Mouse (Mus musculus) forelimb bud, embryonic 11.5 days (tissue): ENCODE data around the gene 4921504E06Rik.

Experiments
- DNase-seq: peaks from one replicate; pipeline ENCODE4 v3.0.0-alpha.2; 2012; ENCODE audit warnings: low read depth, low spot score

Gene 4921504E06Rik

DNA sequence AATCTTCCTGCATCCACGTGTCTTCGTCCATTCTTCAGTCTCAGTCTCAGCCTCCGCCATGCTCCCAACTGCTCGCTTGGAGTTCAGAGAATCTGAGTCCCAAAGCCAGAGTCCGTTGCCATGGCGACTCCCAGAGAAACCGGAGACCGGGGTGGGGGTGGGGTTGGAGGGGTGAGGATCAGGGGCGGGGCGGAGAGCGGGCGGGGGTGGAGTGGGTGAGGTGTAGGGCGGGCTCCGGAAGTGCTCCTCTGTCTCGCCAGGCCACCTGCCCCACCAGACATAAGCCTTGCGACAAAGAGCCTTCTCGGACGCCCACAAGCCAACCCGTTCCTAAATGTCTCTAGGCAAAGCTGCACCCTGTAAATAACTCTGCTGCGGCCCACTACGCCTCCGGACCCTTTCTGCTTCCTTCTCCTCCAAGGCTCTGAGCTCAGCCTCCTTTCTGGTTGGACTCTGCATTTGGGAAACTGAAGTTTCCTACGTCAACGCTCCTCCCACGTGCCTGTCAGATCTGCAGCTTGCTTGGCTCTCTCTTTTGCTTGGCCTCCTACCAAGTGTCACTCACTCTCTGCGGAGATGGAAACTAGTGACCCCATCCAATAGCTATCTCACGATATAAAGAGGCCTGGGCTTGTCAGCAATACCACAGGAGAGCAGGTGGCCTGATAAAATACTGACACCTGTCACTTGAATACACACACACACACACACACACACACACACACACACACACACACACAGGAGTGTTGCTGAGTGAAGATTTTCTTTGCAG is at the start of gene 4921504E06Rik:
4921504E06Rik (minus strand) TSS at position 94 of the 772 bp plus-strand sequence.
- peak; percentile 88 for DNase-seq

DNA sequence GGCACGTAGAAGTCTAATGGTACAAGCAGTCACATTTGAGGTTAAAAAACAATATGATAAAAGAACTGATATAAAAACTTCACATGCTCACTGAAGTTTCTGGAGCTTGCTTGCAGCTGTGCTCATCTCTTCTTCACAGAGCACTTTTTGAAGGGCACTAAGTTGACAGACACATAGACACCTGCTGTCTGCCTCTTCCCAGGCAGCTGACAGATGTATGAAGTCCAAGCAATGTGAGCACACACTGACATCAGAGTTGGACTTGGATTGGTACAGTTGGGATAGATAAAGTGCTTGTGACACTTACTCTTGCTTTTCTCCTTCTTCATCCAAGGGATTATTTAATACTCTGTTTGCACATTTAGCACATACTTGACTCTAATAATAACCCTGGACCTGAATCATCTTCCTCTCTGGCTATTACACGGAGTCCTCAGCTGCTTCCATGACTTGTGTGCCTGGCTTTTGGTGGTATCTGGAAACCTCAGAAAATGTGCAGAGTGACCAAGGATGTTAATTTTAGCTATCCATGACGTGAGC is 47.7 kb upstream of the 4921504E06Rik start:
- DNase-seq, result no peak

DNA sequence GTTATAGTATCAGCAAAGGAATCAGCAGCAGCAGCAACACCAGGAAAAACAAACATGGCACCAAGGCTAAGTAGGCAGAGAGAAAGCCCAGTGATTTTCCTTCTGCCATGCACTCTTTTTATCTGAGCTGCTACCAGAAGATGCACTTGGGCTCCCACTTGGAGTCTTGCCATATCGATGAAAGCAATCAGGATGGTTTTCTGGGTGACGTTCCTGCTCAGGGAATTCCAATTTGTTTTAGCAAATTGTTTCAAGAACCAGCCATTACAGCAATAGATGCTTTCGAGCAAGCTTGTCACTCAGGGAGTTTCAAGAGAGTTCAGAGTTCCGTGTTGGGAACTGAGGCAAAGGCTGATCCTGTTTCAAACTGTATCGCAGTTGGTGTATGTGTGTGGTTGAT is 47.1 kb upstream of the 4921504E06Rik start:
- DNase-seq, result no peak

DNA sequence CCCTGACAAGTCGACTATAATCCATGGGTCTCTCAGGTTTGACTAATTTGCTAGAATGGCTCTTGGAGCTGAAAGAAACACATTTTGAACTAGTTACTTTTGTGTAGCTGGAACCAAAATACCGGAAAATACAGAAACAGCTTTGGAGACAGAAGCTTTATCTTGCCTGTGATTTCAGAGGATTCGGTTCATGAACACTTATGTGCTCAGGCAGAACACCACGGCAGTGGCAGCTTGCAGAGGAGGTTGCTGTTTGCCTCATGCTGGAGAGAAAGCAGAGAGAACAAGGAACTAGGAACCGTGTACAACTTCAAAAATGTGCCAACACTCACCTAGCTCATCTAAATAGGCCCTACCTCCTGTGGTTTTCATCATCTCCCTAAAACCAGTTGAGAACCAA is 46.1 kb upstream of the 4921504E06Rik start:
- no peak for DNase-seq

DNA sequence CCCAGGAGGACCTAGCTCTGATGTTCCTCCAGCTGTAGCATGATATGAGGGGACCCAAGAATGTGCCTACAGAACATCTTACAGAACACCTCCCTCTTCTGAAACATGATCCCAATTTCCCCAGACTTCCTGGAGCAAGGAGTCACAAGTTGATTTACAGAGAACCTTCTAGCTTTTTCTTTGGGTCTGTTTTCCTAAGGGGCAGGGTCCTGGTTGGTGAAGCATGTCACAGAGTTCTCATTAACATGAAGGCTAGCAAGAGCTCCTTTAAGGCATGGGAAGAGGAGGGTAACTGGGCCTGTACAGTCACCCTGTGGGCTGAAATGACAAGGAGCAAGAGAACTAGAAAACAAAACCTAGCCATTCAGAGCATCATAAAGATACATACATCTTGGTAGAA is 43.3 kb upstream of the 4921504E06Rik start:
- no peak for DNase-seq

DNA sequence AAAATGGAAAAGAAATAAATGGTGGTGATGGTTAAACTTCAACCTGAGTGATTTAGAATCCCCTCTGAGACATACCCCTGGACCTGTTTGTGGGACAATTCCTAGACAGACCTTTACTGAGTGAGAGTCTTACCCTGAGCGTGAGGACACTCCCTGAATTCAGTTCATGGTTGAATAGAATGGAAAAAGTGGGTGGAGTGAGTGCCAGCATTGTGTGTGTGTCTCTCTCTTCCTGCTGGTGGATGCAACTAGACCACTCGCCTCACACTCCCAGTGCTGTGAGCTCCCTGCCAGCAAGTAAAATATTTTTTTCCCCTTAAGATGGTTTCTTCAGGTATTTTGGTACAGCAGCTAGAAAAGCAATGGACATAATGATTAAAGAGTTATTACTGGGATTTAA is 42.7 kb upstream of the 4921504E06Rik start:
- DNase-seq, result no peak

DNA sequence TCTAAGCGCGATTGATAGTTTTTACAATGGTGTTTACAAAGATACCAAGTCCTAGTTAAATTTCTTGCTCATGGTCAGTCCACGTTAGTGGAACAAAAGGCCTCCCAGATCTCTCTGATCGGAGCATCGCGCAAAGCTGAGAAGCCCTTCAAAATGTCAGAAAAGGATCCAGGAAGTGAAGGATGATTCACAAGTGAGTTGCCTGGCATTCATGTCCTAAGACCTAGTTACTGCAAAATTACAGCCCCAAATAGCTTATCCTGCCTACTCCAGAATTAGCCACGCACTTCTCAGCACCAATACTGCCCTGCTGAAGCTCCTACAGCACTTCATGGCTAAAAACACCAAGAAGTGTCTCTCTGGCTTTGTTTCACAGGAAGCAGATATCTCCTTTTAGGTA is 41.1 kb upstream of the 4921504E06Rik start:
- DNase-seq, result no peak

DNA sequence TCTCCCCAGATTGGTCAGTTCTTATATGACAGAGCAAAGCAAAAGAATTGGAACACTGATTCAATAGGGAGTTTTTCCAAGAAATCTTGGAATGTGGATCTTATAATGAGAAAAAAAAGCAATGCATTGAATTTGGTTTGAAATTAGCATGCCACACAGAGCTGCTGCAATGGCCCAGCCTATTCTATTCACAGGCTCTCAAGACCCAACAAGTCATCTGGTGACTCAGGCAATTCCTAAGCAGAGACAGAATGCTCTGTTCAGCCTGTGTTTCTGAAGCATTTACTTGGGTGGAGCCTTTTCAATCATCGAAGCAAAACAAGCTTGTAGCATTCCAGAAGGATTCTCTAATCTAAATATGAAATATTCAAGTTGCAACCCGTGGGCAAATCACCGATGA is 26.1 kb upstream of the 4921504E06Rik start:
- no peak for DNase-seq

DNA sequence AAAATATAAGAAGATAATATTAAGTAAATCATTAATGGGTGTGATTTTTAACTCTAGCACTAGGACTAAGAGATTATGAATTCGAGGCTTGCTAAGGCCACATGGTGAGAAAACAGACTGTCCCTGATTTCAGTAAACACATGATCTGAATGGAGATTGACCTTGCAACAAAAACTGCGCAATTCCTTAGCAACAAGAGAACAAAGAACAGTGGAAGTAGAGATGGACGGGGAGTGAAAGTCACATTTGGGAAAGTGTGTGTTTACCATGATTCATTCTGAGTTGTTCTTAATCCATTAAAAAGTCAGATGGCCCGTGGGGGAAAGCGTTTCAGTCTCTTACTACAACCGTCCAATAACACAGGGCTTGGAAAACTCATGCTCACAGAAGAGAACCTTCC is 25.5 kb upstream of the 4921504E06Rik start:
- DNase-seq, result no peak

DNA sequence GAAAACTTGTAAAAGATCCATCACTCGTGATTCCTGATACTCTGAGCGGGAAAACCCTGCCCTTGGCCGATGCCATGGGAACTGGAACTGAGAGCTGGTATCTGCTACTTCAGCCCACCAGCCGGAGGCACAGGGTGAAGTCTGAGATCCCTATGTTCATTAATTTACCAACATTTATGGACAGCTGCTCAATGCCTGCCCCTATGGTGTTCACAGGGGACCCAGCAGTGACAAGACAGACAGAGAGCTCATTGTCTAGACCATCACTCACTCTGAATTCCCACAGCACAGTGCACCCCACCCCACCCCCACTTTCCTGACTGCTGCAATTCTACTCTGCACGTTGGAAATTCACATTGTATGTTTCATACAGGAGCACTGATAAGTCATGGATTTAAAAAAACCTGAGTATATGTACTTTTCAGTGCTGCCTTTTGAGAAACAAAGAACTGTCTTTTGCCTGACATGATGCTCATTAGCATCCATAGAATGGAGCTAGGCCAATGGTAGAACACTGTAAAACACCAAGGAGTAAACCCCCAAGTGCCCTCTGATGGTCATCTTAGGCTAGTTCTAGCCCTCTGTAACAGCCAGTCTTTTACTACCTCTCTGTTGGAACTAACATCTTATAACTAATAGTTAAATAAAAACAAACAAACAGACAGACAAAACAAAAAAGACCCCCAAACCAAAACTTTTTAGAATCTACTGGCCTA is 8.6 kb upstream of the 4921504E06Rik start:
- DNase-seq, result no peak

DNA sequence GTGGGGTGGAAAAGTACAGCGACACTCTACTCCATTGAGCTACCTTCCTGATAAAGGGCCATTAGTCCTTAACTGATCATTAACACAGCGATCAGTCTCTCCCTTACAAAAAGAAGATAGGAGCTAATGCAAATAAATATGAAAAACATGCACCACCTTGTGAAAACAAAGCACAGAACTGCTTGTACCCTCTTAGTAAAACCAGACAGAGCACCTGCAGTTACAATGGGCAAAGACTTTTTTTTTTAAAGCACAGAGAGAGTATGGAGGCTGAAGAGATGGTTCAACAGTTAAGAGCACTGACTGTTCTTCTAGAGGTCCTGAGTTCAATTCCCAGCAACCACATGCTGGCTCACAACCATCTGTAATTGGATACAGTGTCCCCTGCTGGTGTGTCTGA is 6.9 kb upstream of the 4921504E06Rik start:
- no peak for DNase-seq

DNA sequence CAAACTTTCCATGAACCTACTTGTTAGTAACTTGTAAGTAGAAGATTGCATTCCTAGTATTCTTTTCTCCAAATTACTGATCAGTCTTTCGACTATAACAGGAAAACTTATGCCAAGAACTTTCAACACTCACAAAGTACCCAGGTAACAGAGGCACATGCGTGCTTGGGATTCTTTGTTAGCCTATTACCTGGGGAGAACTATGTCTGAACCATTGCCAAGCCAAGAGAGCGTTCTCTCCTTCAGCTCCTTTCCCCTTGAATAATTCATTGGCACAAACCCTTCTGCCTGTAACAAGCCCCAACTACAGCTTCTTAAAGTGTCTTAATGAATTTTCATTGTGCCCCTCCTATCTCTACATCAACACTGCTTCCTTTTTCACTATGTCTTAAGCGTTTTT is 6.4 kb upstream of the 4921504E06Rik start:
- DNase-seq, result no peak

DNA sequence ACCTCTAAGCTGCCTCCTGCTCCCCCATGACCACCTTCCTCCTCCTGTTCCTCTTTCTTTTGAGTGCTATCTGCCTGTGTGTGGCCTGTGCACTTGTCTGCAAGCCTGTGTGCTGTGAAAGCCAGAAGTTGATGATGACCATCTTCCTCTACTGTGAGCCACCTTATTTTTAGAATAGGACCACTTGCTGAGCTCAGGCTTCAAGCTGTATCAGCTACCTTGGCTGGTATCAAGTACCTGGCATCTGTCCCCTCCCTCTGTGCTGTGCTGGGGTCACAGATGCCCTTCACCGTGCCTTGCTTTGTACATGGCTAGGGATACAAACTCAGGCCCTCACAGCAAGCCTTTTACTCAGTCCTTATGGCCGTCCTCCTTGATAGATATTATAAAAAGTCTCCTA is 2.3 kb downstream of the 4921504E06Rik start:
- no peak for DNase-seq

DNA sequence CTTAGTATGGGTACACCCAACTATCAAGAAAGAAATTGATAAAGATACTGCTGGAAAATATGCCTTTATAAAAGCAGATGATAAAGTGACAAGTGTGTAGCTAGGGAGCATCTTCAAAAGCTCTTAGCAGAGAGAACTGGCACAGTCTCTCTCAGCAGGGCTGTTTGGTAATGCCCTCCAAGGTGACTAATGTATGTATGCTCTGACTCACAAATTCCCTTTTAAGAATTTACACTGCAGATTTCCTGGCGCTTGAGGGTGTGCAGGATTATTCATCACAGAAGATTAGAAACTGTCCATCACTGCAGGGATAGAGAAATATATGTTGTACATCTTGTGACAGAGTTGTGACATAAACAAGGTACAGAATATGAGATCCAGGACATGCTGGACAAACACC is 12.8 kb downstream of the 4921504E06Rik start:
- no peak for DNase-seq

DNA sequence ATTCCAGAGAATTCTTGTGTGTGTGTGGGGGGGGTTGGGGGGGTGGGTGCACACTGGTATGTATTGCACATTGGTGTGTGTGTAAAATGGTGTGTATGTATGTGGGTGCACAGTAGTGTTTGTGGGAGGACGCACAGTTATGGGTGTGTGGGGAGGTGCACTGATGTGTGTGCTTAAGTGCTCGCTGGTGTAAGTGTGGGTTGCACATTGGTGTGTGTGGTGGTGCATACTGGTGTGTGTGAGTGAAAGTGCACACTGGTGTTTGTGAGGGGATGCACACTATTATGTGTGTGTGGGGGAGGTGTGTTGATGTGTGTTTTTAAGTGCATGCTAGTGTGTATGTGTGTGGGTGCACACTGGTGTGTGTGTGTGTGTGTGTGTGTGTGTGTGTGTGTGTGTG is 24.3 kb downstream of the 4921504E06Rik start:
- no peak for DNase-seq

DNA sequence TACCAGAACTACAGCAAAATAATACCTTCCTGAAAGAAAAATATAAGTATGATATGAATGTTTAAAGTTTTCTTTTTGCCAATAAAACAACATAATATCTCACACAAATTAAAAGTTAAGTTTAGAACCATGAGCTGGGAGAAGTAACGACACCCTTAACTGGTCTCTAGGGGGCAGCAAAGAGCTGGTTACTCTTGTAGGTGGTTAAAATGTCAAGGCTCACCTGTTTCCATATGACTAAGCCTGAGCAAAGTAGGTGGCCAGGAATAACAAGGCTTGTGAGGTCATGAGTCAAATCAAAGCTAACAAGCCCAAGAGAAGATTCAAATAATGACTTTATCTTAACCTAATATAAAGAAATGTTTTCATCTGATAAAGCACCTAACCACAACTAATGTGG is 24.9 kb downstream of the 4921504E06Rik start:
- DNase-seq, result peak; percentile 71

DNA sequence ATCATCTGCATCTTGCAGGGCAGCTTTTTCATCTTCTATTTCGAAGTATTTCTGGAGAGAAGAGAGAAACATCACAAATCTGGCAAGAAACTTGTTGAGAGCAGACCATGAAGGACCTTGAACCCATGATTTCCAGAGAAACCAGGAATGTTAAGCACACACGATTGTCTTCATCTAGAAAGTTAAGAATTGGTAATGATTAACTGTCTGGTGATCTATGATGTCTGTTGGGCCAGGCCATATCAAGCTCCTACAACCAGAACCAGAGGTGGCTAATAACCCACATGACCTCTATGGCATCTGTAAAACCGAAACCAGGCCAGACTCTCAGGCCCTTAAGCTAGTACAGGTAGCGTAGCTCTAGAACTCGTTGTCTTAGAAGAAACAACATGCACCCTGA is 29.6 kb downstream of the 4921504E06Rik start:
- no peak for DNase-seq

DNA sequence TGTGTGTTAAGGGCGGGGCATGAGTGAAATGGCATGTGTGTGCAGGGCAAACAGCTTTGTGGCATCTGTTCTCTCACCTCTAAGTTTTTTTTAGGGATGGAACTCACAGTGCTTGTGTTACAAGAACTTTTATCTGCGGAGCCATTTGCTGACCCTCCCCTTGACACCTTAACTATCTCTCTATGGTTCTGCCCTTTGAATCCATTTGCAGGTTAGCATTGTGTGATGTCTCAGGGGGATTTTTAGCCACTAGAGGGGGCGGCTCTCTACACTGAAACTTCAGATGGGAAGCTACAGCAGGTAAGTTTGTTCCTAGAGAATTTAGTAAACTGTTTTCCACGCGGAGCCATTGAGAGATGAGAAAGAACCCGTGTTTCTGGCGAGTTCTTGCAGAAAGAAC is 32.1 kb downstream of the 4921504E06Rik start:
- DNase-seq, result no peak

DNA sequence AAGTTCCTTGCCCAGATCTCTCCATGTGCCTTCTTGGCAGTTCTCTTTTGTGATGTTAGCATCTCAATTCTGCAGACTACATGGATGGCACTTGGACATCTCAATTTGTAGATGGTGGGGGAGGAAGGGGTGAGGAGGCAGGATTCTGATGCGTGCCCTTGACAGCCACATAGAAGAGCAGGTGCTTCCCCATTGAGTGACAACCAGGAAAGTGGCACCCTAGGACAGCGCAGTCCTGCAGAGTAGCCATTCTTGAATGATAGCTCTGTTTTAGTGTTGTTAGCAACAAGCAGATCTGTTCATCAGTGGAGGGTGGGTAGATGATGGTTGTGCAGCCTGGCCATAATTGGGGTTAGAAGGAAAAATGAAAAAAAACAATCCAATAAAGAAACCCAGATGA is 33.1 kb downstream of the 4921504E06Rik start:
- no peak for DNase-seq

DNA sequence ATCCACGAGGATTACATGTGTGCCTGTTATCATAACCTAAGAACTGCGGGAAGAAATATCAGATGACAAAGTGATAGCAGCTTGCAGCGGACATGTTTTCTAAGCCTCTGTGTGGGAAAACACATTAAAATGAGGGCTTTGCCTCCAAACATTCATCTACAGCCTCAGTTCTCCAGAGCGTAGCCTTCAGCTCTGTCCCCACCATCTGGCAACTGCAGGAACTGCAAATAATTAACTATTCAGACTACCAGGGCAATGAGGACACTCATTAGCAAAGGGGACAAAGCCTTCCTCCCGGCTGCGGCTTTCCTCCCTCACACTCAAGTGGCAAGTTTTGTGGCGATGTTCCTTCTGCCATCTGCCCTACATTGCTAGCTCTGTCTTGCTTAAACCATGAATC is 33.9 kb downstream of the 4921504E06Rik start:
- DNase-seq, result peak; percentile 65

DNA sequence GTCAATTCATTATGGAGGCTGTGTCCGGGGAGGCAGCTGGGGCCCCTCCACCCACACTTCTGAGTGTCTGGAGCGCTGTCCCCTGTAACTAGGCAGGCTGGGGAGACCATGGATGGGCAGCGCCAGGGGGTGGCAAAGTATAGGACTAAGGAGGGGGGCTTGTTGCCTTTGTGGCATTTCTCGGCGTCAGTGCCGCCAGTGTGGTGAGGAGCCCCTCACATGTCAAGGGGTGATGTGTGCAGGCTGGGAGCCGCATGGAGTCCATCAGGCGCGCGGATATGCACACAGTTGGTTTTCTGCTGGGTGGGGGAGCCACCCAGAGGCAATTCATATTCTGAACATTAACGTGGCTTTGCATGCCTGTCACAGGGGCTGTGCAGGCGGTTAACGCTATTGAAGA is 35.8 kb downstream of the 4921504E06Rik start:
- no peak for DNase-seq

DNA sequence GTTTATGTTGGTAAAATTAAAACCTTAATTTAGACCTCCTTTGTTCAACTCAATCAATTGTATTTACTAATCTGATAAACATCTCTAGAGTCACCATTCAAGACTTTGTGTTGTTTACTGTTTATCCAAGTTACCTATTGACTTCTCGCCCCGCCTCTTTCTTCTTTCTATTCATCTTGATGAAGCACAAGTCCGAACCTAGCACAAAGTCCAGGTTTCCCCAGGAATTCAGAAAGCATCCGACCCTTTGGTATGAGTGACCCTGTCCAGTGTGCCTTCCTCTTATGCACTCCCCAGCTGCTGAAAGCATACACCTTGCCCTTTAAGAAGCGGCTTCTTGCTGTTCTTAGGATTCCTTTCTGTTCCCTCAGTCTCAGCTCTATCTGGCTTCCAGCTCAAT is 41.3 kb downstream of the 4921504E06Rik start:
- DNase-seq, result no peak

DNA sequence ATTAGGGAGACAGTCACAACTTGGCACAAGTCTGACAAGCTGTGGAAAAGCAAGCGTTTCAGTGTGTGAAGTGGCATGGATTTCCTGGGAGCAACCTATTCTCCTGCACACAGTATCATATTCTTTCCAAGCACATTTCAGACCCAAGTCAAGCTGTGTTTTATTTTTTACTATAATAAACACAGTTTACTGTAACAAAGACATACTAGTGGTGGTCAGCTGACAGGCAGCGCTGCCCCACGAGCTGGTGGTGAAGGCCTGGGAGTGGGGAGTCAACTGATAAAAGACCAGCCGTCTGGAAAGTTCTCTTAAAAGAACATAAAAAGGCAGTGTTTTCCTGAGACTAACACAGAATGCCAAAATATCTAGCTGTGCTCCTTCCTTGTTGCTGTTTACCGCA is 42.7 kb downstream of the 4921504E06Rik start:
- DNase-seq, result no peak
